Mouse (Mus musculus): Measurements from ENCODE around the gene Fam181a. TPM values are rescaled to one million over a fixed set of nuclear protein-coding genes. Genes with fewer than 3 reads are reported as not detected.

Gene Fam181a
- polyA plus RNA-seq, 1 experiment = not detected

DNA sequence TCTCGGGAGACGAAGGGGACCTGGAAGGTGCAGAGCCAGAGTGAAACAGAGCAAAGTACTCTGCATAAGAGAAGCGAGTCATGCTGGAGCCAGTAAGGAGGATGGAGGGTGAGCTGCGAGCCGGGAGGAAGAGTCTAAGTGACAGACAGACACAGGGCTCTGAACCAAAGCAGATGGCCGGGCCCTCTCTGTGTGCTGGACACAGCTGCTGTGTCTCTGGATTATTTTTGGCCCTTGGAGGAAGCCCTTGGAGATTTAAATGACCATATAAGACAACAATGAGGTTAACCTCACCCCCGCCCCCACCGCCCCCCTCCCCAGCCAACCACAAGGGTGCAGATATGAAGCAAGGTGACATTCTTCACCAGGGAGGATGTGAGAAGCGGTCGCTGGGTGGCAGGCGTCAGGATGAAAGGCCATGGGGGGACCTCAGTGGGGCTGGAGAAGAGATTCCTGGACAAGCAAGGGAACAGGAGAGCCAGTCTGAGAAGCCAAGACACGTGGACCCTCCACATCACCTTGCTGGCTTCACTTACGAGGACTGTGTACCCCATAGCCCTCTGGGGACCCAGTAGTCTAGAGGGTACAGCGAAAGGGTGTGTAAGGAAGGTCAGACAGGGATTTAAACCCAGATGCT, 27.5 kb downstream of the Fam181a start:
- Histone ChIP-seq H3K4me3 (replicated peaks; ENCODE audit: control insufficient read depth, low read depth, low read length) (no peak overlapping the region), H3K4me1 (ENCODE audit: control insufficient read depth, insufficient read depth, low read length) (peaks cover 10% of the 10 kb centered on the region), H3K27ac (ENCODE audit: control insufficient read depth, insufficient read depth, low read depth, low read length, poor library complexity) (no peak overlapping the region)
- no peak for TF ChIP-seq POLR2A (IDR thresholded peaks at IDR 0.05; ENCODE audit: borderline replicate concordance, control insufficient read depth, low read depth, low read length)
- no peak for TF ChIP-seq CTCF (IDR thresholded peaks at IDR 0.05; ENCODE audit: control insufficient read depth, insufficient read depth, low read length)
- WGBS = 26% methylated on average over 14 of the region's 14 CpGs

- 5% methylated on average over 5 of the region's 5 CpGs for WGBS
- TF ChIP-seq POLR2A (IDR thresholded peaks at IDR 0.05; ENCODE audit: borderline replicate concordance, control insufficient read depth, low read depth, low read length) (no peak), CTCF (IDR thresholded peaks at IDR 0.05; ENCODE audit: control insufficient read depth, insufficient read depth, low read length) (no peak)
- no peak overlapping the region for H3K4me3 ChIP-seq (replicated peaks; ENCODE audit: control insufficient read depth, low read depth, low read length)
- peak overlapping the region; percentile 17 for H3K27ac ChIP-seq (ENCODE audit: control insufficient read depth, insufficient read depth, low read depth, low read length, poor library complexity)
- peaks cover 12% of the 10 kb centered on the region for H3K4me1 ChIP-seq (ENCODE audit: control insufficient read depth, insufficient read depth, low read length)
These were observed 30.4 kb downstream of the Fam181a start for GRCm38 (mm10) chr12:103341212-103341611.

DNA sequence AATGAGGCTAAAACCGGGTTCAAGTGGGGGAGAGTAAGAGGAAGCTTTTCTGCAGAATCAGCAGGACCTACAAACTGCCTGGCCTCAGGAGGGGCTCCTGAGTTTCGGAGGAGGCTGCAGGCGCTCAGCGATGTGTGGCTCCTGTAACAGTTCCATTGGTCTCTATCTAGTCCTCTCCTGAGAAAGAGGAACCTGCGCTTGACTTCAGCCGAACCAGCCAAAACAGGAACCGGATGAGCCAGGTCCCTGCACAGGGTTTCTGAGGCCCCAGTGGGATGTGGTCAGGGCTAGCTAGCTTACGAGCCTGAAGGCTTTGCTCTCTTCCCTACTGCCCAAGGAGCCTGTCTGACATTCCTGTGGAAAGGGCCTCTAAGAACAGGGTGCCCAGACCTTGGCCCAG, 32.7 kb downstream of the Fam181a start:
- Histone ChIP-seq H3K27ac (ENCODE audit: control insufficient read depth, insufficient read depth, low read depth, low read length, poor library complexity) (peak overlapping the region; percentile 82), H3K4me3 (replicated peaks; ENCODE audit: control insufficient read depth, low read depth, low read length) (no peak overlapping the region), H3K4me1 (ENCODE audit: control insufficient read depth, insufficient read depth, low read length) (peaks cover 15% of the 10 kb centered on the region)
- 2% methylated on average over 8 of the region's 8 CpGs for WGBS
- TF ChIP-seq CTCF (IDR thresholded peaks at IDR 0.05; ENCODE audit: control insufficient read depth, insufficient read depth, low read length) (no peak), POLR2A (IDR thresholded peaks at IDR 0.05; ENCODE audit: borderline replicate concordance, control insufficient read depth, low read depth, low read length) (no peak)

DNA sequence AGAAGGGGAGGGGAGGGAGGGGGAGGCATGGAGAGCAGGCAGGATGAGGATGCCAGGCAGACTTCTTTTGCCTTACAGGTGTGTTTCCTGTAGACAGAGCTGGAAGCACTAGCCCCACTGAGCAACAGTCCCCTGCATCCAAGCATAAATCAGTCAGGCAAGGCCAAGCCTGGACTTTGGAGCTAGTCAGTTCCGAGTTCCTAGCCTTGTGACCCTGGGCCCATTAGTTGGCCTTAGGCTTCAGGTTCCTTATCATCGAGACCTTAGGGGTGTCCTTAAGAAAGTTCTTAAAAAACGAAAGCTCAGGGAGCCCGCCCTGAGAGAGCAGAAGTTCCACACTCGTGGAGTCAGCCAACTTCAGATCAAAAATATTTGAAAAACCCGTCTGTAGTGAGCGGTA, 34.2 kb downstream of the Fam181a start:
- 67% methylated on average over 7 of the region's 7 CpGs for WGBS
- no peak overlapping the region for H3K4me3 ChIP-seq (replicated peaks; ENCODE audit: control insufficient read depth, low read depth, low read length)
- H3K4me1 ChIP-seq (ENCODE audit: control insufficient read depth, insufficient read depth, low read length) = peaks cover 14% of the 10 kb centered on the region
- no peak overlapping the region for H3K27ac ChIP-seq (ENCODE audit: control insufficient read depth, insufficient read depth, low read depth, low read length, poor library complexity)
- TF ChIP-seq POLR2A (IDR thresholded peaks at IDR 0.05; ENCODE audit: borderline replicate concordance, control insufficient read depth, low read depth, low read length) (no peak), CTCF (IDR thresholded peaks at IDR 0.05; ENCODE audit: control insufficient read depth, insufficient read depth, low read length) (no peak)

DNA sequence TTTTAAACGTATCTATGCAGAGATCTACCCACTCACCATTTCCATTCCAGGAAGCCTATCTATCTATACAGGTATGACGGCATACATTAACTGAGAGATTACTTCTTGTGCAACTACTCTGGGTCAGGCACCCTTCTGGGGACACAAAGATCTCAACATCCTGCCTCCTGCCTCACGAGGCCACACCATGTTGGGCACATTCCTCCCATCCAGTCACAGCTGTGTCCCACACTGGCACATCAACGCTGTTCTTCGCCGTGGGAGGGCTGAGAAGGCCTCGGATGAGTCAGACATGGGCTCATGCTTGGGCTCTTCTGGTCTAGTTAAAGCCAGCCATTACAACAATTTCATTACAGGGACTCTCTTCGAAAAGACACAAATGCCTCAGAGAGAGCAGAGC, 36.2 kb downstream of the Fam181a start:
- Histone ChIP-seq H3K4me3 (replicated peaks; ENCODE audit: control insufficient read depth, low read depth, low read length) (no peak overlapping the region), H3K4me1 (ENCODE audit: control insufficient read depth, insufficient read depth, low read length) (peaks cover 10% of the 10 kb centered on the region), H3K27ac (ENCODE audit: control insufficient read depth, insufficient read depth, low read depth, low read length, poor library complexity) (no peak overlapping the region)
- WGBS = 77% methylated on average over 8 of the region's 8 CpGs
- TF ChIP-seq CTCF (IDR thresholded peaks at IDR 0.05; ENCODE audit: control insufficient read depth, insufficient read depth, low read length) = no peak
- TF ChIP-seq POLR2A (IDR thresholded peaks at IDR 0.05; ENCODE audit: borderline replicate concordance, control insufficient read depth, low read depth, low read length) = no peak

DNA sequence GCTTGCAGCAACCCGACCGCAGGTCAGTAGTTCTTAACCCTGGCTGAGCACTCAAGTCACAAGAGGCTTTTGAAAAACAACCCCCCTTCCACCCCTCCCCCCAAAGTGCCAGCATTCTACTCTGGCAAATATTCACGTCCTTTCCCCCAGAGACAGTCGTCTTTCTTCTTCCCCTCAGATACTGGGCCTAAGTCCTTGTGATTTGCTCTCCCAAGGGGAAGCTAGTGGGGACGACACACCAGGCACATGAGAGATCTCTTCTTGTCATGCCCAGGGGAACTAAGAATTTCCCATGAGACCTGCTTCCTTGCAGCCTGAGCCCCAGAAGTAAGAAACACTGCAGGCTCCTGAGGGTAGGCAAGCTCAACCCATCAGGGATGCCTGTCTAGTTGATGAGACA, 36.6 kb downstream of the Fam181a start:
- peaks cover 10% of the 10 kb centered on the region for H3K4me1 ChIP-seq (ENCODE audit: control insufficient read depth, insufficient read depth, low read length)
- no peak overlapping the region for H3K4me3 ChIP-seq (replicated peaks; ENCODE audit: control insufficient read depth, low read depth, low read length)
- 51% methylated on average over 5 of the region's 5 CpGs for WGBS
- no peak overlapping the region for H3K27ac ChIP-seq (ENCODE audit: control insufficient read depth, insufficient read depth, low read depth, low read length, poor library complexity)
- TF ChIP-seq POLR2A (IDR thresholded peaks at IDR 0.05; ENCODE audit: borderline replicate concordance, control insufficient read depth, low read depth, low read length) (no peak), CTCF (IDR thresholded peaks at IDR 0.05; ENCODE audit: control insufficient read depth, insufficient read depth, low read length) (no peak)

DNA sequence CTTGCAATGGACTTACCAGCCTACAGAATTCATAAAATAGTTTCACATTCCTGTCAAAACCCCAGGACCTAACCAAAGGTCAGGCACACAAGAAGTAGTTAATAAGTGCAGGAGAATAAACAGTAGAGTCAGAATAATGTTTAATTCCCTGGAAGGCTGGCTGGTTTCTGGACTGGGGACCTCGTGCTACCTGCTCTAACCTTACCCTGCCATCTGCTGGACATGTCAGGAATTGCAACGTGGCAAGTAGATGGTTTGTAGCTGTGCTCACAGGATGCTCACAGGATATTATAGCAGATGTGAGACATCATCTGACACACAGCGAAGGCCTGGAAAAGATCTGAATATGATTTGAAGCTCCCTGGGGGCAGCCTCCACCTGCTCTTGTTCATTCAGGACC, 37.7 kb downstream of the Fam181a start:
- TF ChIP-seq POLR2A (IDR thresholded peaks at IDR 0.05; ENCODE audit: borderline replicate concordance, control insufficient read depth, low read depth, low read length) = no peak
- peak; percentile 95 for TF ChIP-seq CTCF (IDR thresholded peaks at IDR 0.05; ENCODE audit: control insufficient read depth, insufficient read depth, low read length)
- 0% methylated on average over 3 of the region's 3 CpGs for WGBS
- H3K4me3 ChIP-seq (replicated peaks; ENCODE audit: control insufficient read depth, low read depth, low read length) = no peak overlapping the region

DNA sequence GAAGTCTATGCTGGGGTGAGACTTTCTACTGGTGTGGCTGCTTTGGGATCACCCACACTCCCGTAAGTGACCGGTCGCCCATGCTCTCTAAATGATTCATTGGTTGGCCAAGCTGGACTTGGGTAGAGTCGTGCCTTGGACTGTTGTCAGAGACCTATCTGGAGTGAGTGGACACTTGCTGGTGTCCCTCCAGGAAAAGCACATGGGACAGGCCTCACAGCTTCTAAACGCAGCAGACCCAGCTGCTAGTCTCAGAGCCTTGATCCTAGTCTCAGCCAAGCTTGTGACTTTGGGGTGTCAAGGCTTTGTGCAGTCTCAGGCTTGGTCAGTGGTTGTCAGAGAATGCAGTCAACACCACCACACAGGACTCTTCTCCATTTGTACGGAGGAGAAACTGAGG, 42.0 kb downstream of the Fam181a start:
- 86% methylated on average over 6 of the region's 6 CpGs for WGBS
- Histone ChIP-seq H3K4me3 (replicated peaks; ENCODE audit: control insufficient read depth, low read depth, low read length) (no peak overlapping the region), H3K4me1 (ENCODE audit: control insufficient read depth, insufficient read depth, low read length) (no peaks in the 10 kb centered on the region), H3K27ac (ENCODE audit: control insufficient read depth, insufficient read depth, low read depth, low read length, poor library complexity) (no peak overlapping the region)
- TF ChIP-seq POLR2A (IDR thresholded peaks at IDR 0.05; ENCODE audit: borderline replicate concordance, control insufficient read depth, low read depth, low read length) (no peak), CTCF (IDR thresholded peaks at IDR 0.05; ENCODE audit: control insufficient read depth, insufficient read depth, low read length) (no peak)

More for the DNA sequence above, 37.7 kb downstream of the Fam181a start:
- Histone ChIP-seq H3K4me1 (ENCODE audit: control insufficient read depth, insufficient read depth, low read length) (peaks cover 6% of the 10 kb centered on the region), H3K27ac (ENCODE audit: control insufficient read depth, insufficient read depth, low read depth, low read length, poor library complexity) (no peak overlapping the region)

DNA sequence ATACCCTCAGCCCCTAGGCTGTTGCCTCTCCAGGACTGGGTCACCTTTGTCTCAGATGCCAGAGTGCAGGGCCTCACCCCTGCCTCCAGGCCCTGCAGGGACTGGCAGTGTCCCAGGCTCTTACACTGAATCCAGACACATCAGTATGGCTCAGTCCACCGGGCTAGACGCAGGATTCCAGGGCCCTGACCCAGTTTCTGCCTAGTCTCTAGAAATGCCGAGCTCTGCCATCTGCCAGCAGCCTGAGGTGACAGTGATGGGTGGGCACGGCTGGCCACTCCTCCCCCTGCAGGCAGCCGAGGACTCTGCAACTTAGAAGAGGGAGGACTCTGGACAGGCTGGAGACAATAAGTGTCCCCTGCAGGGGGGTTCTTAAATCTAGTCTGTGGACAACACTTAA, 42.8 kb downstream of the Fam181a start:
- 24% methylated on average over 5 of the region's 5 CpGs for WGBS
- no peaks in the 10 kb centered on the region for H3K4me1 ChIP-seq (ENCODE audit: control insufficient read depth, insufficient read depth, low read length)
- no peak overlapping the region for H3K4me3 ChIP-seq (replicated peaks; ENCODE audit: control insufficient read depth, low read depth, low read length)
- no peak overlapping the region for H3K27ac ChIP-seq (ENCODE audit: control insufficient read depth, insufficient read depth, low read depth, low read length, poor library complexity)
- TF ChIP-seq CTCF (IDR thresholded peaks at IDR 0.05; ENCODE audit: control insufficient read depth, insufficient read depth, low read length) (peak; percentile 41), POLR2A (IDR thresholded peaks at IDR 0.05; ENCODE audit: borderline replicate concordance, control insufficient read depth, low read depth, low read length) (no peak)
